Mouse (Mus musculus): ENCODE data around the gene Aurkaip1. TPM values are rescaled to one million over a fixed set of nuclear protein-coding genes. Genes with fewer than 3 reads are reported as not detected.

Aurkaip1 gene
- polyA plus RNA-seq, 1 experiment = 70.6 TPM

DNA sequence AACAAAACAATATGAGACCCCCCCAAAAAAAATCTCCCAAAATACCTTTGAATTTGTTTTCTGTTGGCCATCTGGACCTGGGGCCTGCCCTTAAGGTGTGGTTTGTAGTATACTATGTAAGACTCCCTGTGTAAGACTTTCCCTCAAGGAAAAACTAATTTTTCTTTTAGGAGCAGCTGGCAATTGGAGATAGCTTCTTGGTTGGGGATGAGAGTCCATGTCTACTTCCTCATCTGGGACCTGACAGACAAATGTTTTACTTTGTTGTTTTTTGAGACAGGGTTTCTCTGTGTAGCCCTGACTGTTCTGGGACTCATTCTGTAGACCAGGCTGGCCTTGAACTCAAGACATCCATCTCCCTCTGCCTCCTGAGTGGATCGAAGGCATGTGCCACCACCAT, 29.0 kb upstream of the Aurkaip1 start:
- no peak for TF ChIP-seq POLR2A (IDR thresholded peaks at IDR 0.05; ENCODE audit: insufficient read depth, low read length)
- no peak for TF ChIP-seq CTCF (IDR thresholded peaks at IDR 0.05; ENCODE audit: low read depth, low read length)
- no peak for TF ChIP-seq EP300 (IDR thresholded peaks at IDR 0.05; ENCODE audit: insufficient read depth, low read depth, low read length)
- no peaks in the 10 kb centered on the region for H3K9me3 ChIP-seq (replicated peaks; ENCODE audit: control insufficient read depth, insufficient read depth, low read length, poor library complexity, severe bottlenecking)
- peaks cover 5% of the 10 kb centered on the region for H3K36me3 ChIP-seq (ENCODE audit: control insufficient read depth, insufficient read depth, low read length, poor library complexity, severe bottlenecking)

GRCm38 (mm10) chr4:155802741-155803339, 28.2 kb upstream of the Aurkaip1 start, which contains the start of gene Mrpl20:
Mrpl20 (plus strand) TSS chr4:155802878.
- H3K9me3 ChIP-seq (replicated peaks; ENCODE audit: control insufficient read depth, insufficient read depth, low read length, poor library complexity, severe bottlenecking) = no peaks in the 10 kb centered on the region
- H3K4me3 ChIP-seq (ENCODE audit: low read depth, low read length) = peak within 1 kb of the TSS; percentile 87
- TF ChIP-seq EP300 (IDR thresholded peaks at IDR 0.05; ENCODE audit: insufficient read depth, low read depth, low read length) (no peak), CTCF (IDR thresholded peaks at IDR 0.05; ENCODE audit: low read depth, low read length) (peak; percentile 10)
- peak within 1 kb of the TSS; percentile 57; the same call in 1 of the 2 replicates for H3K27ac ChIP-seq (ENCODE audit: insufficient read depth, low read length)
- no peaks in the 10 kb centered on the region for H3K27me3 ChIP-seq (ENCODE audit: control insufficient read depth, insufficient read depth, low read length, poor library complexity, severe bottlenecking)
- no peaks in the 10 kb centered on the region for H3K4me1 ChIP-seq (ENCODE audit: control insufficient read depth, insufficient read depth, low read length)
- H3K36me3 ChIP-seq (ENCODE audit: control insufficient read depth, insufficient read depth, low read length, poor library complexity, severe bottlenecking) = peaks cover 11% of the 10 kb centered on the region
- peak within 1 kb of the TSS; percentile 77 for H3K9ac ChIP-seq (ENCODE audit: low read depth, poor library complexity, severe bottlenecking)

More for the DNA sequence above, 29.0 kb upstream of the Aurkaip1 start:
- peak overlapping the region; percentile 47; the same call in 1 of the 2 replicates for H3K27ac ChIP-seq (ENCODE audit: insufficient read depth, low read length)
- no peak overlapping the region for H3K9ac ChIP-seq (ENCODE audit: low read depth, poor library complexity, severe bottlenecking)
- no peaks in the 10 kb centered on the region for H3K4me1 ChIP-seq (ENCODE audit: control insufficient read depth, insufficient read depth, low read length)
- no peak overlapping the region for H3K4me3 ChIP-seq (ENCODE audit: low read depth, low read length)
- H3K27me3 ChIP-seq (ENCODE audit: control insufficient read depth, insufficient read depth, low read length, poor library complexity, severe bottlenecking) = no peaks in the 10 kb centered on the region

DNA sequence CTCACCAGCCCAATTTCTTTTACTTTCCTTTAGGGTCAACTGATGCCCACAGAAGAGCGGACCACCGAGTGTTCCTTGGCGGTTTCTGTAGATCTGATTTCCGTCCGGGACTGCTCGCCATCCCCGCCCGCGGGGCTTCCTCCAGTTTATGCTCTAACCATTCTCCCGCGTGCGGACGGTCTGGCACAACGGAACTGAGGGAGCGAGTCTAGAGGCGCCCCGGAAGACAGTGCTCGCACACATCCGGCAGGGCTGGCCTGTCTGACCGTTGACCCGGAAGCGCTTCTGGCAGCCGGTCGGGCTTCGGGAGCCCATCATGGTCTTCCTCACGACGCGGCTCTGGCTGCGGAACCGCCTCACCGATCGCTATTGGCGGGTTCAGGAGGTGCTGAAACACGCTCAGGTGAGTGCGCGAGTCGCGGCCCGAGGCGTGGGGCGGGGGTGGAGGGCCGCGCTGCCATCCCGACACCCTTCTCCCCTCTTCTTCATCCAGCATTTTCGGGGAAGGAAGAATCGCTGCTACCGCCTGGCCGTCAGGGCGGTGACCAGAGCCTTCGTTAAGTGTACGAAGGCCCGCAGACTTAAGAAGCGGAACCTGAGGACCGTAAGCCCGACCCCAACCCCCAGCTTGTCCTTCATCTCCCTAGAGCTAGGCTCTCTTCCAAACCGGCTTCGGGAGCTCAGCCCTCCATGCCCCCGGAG, 27.6 kb upstream of the Aurkaip1 start:
- peak overlapping the region; percentile 87 for H3K4me3 ChIP-seq (ENCODE audit: low read depth, low read length)
- H3K4me1 ChIP-seq (ENCODE audit: control insufficient read depth, insufficient read depth, low read length) = no peaks in the 10 kb centered on the region
- H3K9me3 ChIP-seq (replicated peaks; ENCODE audit: control insufficient read depth, insufficient read depth, low read length, poor library complexity, severe bottlenecking) = no peaks in the 10 kb centered on the region
- no peak for TF ChIP-seq POLR2A (IDR thresholded peaks at IDR 0.05; ENCODE audit: insufficient read depth, low read length)
- no peak for TF ChIP-seq EP300 (IDR thresholded peaks at IDR 0.05; ENCODE audit: insufficient read depth, low read depth, low read length)
- no peak for TF ChIP-seq CTCF (IDR thresholded peaks at IDR 0.05; ENCODE audit: low read depth, low read length)
- H3K36me3 ChIP-seq (ENCODE audit: control insufficient read depth, insufficient read depth, low read length, poor library complexity, severe bottlenecking) = peaks cover 17% of the 10 kb centered on the region
- H3K9ac ChIP-seq (ENCODE audit: low read depth, poor library complexity, severe bottlenecking) = peak overlapping the region; percentile 77
- no peak overlapping the region for H3K27ac ChIP-seq (ENCODE audit: insufficient read depth, low read length)
- no peaks in the 10 kb centered on the region for H3K27me3 ChIP-seq (ENCODE audit: control insufficient read depth, insufficient read depth, low read length, poor library complexity, severe bottlenecking)

DNA sequence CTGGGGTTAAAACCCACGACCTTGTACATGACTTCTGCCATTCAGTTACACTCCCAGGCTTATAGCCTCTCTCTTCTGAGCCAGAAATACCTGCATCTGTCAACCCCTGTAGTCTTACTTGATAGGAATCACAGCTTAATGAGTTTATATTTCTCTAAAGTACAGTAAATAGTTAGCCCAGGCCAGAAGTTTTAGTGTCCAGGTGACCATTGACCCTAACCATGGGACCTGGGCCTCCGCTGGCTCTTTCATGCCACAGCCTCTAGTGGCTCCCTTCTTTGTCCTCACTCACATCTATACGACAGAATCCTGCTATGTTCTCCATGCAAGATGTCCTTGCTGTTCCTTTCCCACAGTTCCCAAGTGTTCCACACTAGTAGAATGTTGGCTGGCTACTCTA, 23.2 kb upstream of the Aurkaip1 start:
- H3K36me3 ChIP-seq (ENCODE audit: control insufficient read depth, insufficient read depth, low read length, poor library complexity, severe bottlenecking) = peaks cover 36% of the 10 kb centered on the region

GRCm38 (mm10) chr4:155811929-155812664, 19.0 kb upstream of the Aurkaip1 start, which contains the start of gene Ccnl2:
Ccnl2 (plus strand) TSS chr4:155812489.
- Histone ChIP-seq H3K9me3 (replicated peaks; ENCODE audit: control insufficient read depth, insufficient read depth, low read length, poor library complexity, severe bottlenecking) (no peaks in the 10 kb centered on the region), H3K27me3 (ENCODE audit: control insufficient read depth, insufficient read depth, low read length, poor library complexity, severe bottlenecking) (no peaks in the 10 kb centered on the region), H3K9ac (ENCODE audit: low read depth, poor library complexity, severe bottlenecking) (peak within 1 kb of the TSS; percentile 94), H3K36me3 (ENCODE audit: control insufficient read depth, insufficient read depth, low read length, poor library complexity, severe bottlenecking) (peaks cover 65% of the 10 kb centered on the region), H3K27ac (ENCODE audit: insufficient read depth, low read length) (peak within 1 kb of the TSS; percentile 55), H3K4me3 (ENCODE audit: low read depth, low read length) (peak within 1 kb of the TSS; percentile 100), H3K4me1 (ENCODE audit: control insufficient read depth, insufficient read depth, low read length) (no peaks in the 10 kb centered on the region)
- TF ChIP-seq EP300 (IDR thresholded peaks at IDR 0.05; ENCODE audit: insufficient read depth, low read depth, low read length) = no peak
- TF ChIP-seq POLR2A (IDR thresholded peaks at IDR 0.05; ENCODE audit: insufficient read depth, low read length) = no peak
- TF ChIP-seq CTCF (IDR thresholded peaks at IDR 0.05; ENCODE audit: low read depth, low read length) = no peak

More for the DNA sequence above, 23.2 kb upstream of the Aurkaip1 start:
- no peak for TF ChIP-seq CTCF (IDR thresholded peaks at IDR 0.05; ENCODE audit: low read depth, low read length)
- TF ChIP-seq EP300 (IDR thresholded peaks at IDR 0.05; ENCODE audit: insufficient read depth, low read depth, low read length) = no peak
- no peak for TF ChIP-seq POLR2A (IDR thresholded peaks at IDR 0.05; ENCODE audit: insufficient read depth, low read length)
- no peak overlapping the region for H3K9ac ChIP-seq (ENCODE audit: low read depth, poor library complexity, severe bottlenecking)
- no peak overlapping the region for H3K4me3 ChIP-seq (ENCODE audit: low read depth, low read length)
- H3K9me3 ChIP-seq (replicated peaks; ENCODE audit: control insufficient read depth, insufficient read depth, low read length, poor library complexity, severe bottlenecking) = no peaks in the 10 kb centered on the region
- H3K27me3 ChIP-seq (ENCODE audit: control insufficient read depth, insufficient read depth, low read length, poor library complexity, severe bottlenecking) = no peaks in the 10 kb centered on the region
- H3K4me1 ChIP-seq (ENCODE audit: control insufficient read depth, insufficient read depth, low read length) = no peaks in the 10 kb centered on the region
- H3K27ac ChIP-seq (ENCODE audit: insufficient read depth, low read length) = no peak overlapping the region

All from ES-Bruce4 (cell line).